Mouse (Mus musculus) frontal cortex, postnatal 25 days (tissue): Measurements from ENCODE around the gene Csf2.
"Not testable (repeated sequence)": the region's sequence is repeated elsewhere in the genome, so short reads cannot be mapped to it uniquely, and the experiment has no call there.

Experiments used
- DNase-seq, 2 experiments: peaks; one replicate each; pipeline ENCODE4 v3.0.0; 2022; ENCODE audit warnings: low spot score in 2 of 2

The Csf2 gene

GRCm38 (mm10) chr11:54248940-54249717 lies at the start of gene Csf2:
Csf2 (minus strand) TSS chr11:54249667.
- no peak for DNase-seq

GRCm38 (mm10) chr11:54298777-54299176 lies 49.3 kb upstream of the Csf2 start:
- no peak for DNase-seq

GRCm38 (mm10) chr11:54297471-54297870 lies 48.0 kb upstream of the Csf2 start:
- not testable (repeated sequence) for DNase-seq

GRCm38 (mm10) chr11:54296734-54297133 lies 47.3 kb upstream of the Csf2 start:
- no peak for DNase-seq

- no peak for DNase-seq
These were observed 46.5 kb upstream of the Csf2 start for GRCm38 (mm10) chr11:54295971-54296370.

GRCm38 (mm10) chr11:54293980-54294807 lies 44.7 kb upstream of the Csf2 start:
- DNase-seq = no peak

GRCm38 (mm10) chr11:54292163-54292562 lies 42.7 kb upstream of the Csf2 start:
- DNase-seq = no peak

GRCm38 (mm10) chr11:54287821-54288453 lies 38.5 kb upstream of the Csf2 start:
- no peak for DNase-seq

GRCm38 (mm10) chr11:54271437-54271949 lies 22.0 kb upstream of the Csf2 start:
- DNase-seq = no peak

- DNase-seq = no peak
These were observed 19.9 kb upstream of the Csf2 start for GRCm38 (mm10) chr11:54269191-54269896.

GRCm38 (mm10) chr11:54267177-54267576 lies 17.7 kb upstream of the Csf2 start, which contains the start of gene Il3:
Il3 (minus strand) TSS chr11:54267277.
- DNase-seq = no peak

GRCm38 (mm10) chr11:54264542-54264941 lies 15.1 kb upstream of the Csf2 start:
- peak in 1 of 2 experiments; percentile 9 for DNase-seq

- no peak for DNase-seq
These were observed 14.1 kb upstream of the Csf2 start for GRCm38 (mm10) chr11:54263405-54264031.

GRCm38 (mm10) chr11:54256624-54257376 lies 7.3 kb upstream of the Csf2 start:
- DNase-seq = peak; percentile 52 to 53

GRCm38 (mm10) chr11:54254114-54254513 lies 4.6 kb upstream of the Csf2 start:
- DNase-seq = no peak

- DNase-seq = no peak
These were observed 1.1 kb upstream of the Csf2 start for GRCm38 (mm10) chr11:54250575-54250974.

- no peak for DNase-seq
These were observed 281 bp upstream of the Csf2 start for GRCm38 (mm10) chr11:54249748-54250147.

- no peak for DNase-seq
These were observed 2.1 kb downstream of the Csf2 start for GRCm38 (mm10) chr11:54247251-54247950.

GRCm38 (mm10) chr11:54244465-54244864 lies 5.0 kb downstream of the Csf2 start:
- DNase-seq = no peak

- no peak for DNase-seq
These were observed 7.0 kb downstream of the Csf2 start for GRCm38 (mm10) chr11:54242494-54242893.
